Mouse (Mus musculus) spleen, adult 10 weeks (tissue): ENCODE measurements around the gene Rab42. TPM values are rescaled to one million over a fixed set of nuclear protein-coding genes. Genes with fewer than 3 reads are reported as not detected.

Source experiments
- polyA plus RNA-seq: library from polyadenylated mRNA; stranded (reverse); fragments of 350-450 nt; fragmentation: Illumina TruSeq; extraction: RNeasy Lipid Tissue Mini Kit (QIAGEN cat#74804); gene quantifications from one replicate; pipeline ENCODE4 v1.2.3, GENCODE M21; 2015; ENCODE audit warnings: low replicate concordance; ENCODE audit not compliant: insufficient read depth

The Rab42 gene
- polyA plus RNA-seq: 0.36 TPM

DNA sequence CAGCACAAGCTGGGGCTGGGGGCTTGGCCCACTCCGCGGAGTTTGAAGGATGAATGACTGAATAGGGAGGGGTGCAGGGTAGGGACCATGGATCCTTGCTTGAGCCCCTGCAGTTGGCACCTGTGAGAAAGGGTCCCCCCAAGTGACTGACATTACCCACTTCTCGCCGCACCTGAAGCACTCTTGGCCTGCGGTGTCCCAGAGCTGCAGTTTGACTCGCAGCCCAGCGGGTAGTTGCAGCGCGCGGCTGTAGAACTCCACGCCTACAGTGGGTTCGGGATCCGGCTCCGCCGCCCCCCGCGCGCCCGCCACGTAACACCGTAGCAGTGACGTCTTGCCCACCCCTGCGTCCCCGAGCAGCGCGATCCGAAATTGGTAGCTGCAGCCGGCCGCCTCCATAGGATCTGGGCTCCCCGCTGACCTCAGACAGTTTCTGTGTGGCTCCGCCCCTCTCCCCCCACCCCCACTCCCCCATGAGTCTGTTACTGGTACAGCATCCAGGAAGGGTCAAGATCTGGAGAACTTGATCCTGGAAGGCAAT lies at the start of gene Rab42:
Gene Rab42 (minus strand): TSS at position 447 of the 541 bp plus-strand sequence.

GRCm38 (mm10) chr4:132329115-132329834 lies 26.1 kb upstream of the Rab42 start, which contains the start of gene Trnau1ap:
Gene Trnau1ap (minus strand): TSS chr4:132329538.

DNA sequence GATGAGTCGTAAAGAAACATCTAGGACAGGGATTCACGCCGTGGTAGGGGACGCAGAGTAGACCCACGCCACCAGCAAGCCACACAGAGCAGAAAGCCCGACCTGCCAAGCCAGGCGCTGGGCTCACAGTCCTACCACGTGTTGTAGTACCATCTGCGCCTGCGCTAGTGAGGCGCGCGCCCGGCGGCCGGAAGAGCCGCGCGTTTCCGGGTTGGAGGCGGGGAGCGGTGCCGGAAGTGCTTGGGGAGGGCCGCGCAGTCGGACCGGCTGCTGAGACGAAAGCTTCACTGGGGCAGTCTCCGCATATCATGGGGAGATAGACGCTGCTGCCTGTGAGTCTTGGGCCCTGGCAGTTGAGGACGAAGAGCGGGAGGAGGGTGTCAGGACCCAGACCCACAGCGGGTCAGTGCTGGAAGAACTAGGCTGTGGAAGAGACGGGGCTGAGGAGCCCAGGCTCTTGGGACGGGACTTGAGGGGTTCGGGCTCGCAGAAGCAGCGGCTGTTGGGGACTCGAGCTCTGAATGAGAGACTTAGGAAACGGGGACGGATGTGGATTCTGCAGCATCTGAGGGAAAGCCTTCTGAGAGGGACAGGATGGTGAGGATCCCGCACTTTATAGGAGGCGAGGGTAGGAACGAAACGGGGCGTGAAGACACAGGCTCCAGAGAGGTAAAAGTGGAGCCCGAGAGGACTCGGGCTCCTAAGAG lies 28.9 kb downstream of the Rab42 start, which contains the start of gene Taf12:
Gene Taf12 (plus strand): TSS at position 220 of the 707 bp plus-strand sequence.

GRCm38 (mm10) chr4:132261514-132262357 lies 41.4 kb downstream of the Rab42 start, which contains the start of gene Gmeb1:
Gene Gmeb1 (minus strand): TSS chr4:132261602.

Other genes with a start within 250 kb of the Rab42 start
- gene Gm10300, start 228.7 kb downstream of the Rab42 start, polyA plus RNA-seq: not detected
- gene Epb41, start 228.1 kb downstream of the Rab42 start, polyA plus RNA-seq: 183 TPM
- 0.37 TPM for gene Oprd1, start 158.9 kb downstream of the Rab42 start, polyA plus RNA-seq
- 59.6 TPM for gene Ythdf2, start 91.1 kb downstream of the Rab42 start, polyA plus RNA-seq
- 19.9 TPM for gene Gmeb1, start 41.8 kb downstream of the Rab42 start, polyA plus RNA-seq
- 37.9 TPM for gene Taf12, start 29.0 kb downstream of the Rab42 start, polyA plus RNA-seq
- 44.6 TPM for gene Trnau1ap, start 26.2 kb upstream of the Rab42 start, polyA plus RNA-seq
- gene Rcc1, start 50.2 kb upstream of the Rab42 start, polyA plus RNA-seq: 25.2 TPM
- 21.3 TPM for gene Phactr4, start 119.1 kb upstream of the Rab42 start, polyA plus RNA-seq
- 7.9 TPM for gene Med18, start 160.5 kb upstream of the Rab42 start, polyA plus RNA-seq
- gene Sesn2, start 207.1 kb upstream of the Rab42 start, polyA plus RNA-seq: 5.6 TPM
- gene Atpif1, start 230.3 kb upstream of the Rab42 start, polyA plus RNA-seq: 190 TPM
- 258 TPM for gene Dnajc8, start 232.2 kb upstream of the Rab42 start, polyA plus RNA-seq